Mouse (Mus musculus) intestine, embryonic 14.5 days (tissue): ENCODE results near the gene F8. TPM values are rescaled to one million over a fixed set of nuclear protein-coding genes. Genes with fewer than 3 reads are reported as not detected.
"Not testable (repeated sequence)": the region's sequence is repeated elsewhere in the genome, so short reads cannot be mapped to it uniquely, and the experiment has no call there.

Experiments used
- ATAC-seq: fragments of 200-750 bp; cut with Nextera tagmentation; replicated peaks from 2 replicates; pipeline ENCODE4 v1.8.0; 2017; ENCODE audit warnings: low read depth, moderate number of reproducible peaks, moderate TSS enrichment, moderate library complexity; ENCODE audit not compliant: low FRiP score, low TSS enrichment
- DNase-seq: peaks from one replicate; pipeline ENCODE4 v3.0.0-alpha.2; 2018; ENCODE audit warnings: low spot score
- H3K27ac ChIP-seq: fragments of 300-500 bp; sonication (generic); 2 replicates; pipeline ENCODE4 v1.5.1; 2014; ENCODE audit warnings: low read depth, mild to moderate bottlenecking, control low read depth
- H3K27me3 ChIP-seq: fragments of 300-500 bp; sonication (generic); replicated peaks from 2 replicates; pipeline ENCODE4 v1.6.1; 2014; ENCODE audit warnings: low read length, control low read depth; ENCODE audit not compliant: control insufficient read depth, insufficient read depth
- H3K36me3 ChIP-seq: fragments of 300-500 bp; sonication (generic); 2 replicates; pipeline ENCODE4 v1.6.1; 2014; ENCODE audit warnings: low read length, control low read depth; ENCODE audit not compliant: control insufficient read depth, insufficient read depth
- H3K4me1 ChIP-seq: fragments of 300-500 bp; sonication (generic); replicated peaks from 2 replicates; pipeline ENCODE4 v1.6.1; 2014; ENCODE audit warnings: low read length, control low read depth, mixed read lengths; ENCODE audit not compliant: control insufficient read depth, insufficient read depth
- H3K4me2 ChIP-seq: fragments of 300-500 bp; sonication (generic); 2 replicates; pipeline ENCODE4 v1.6.1; 2014; ENCODE audit warnings: low read length
- H3K4me3 ChIP-seq: fragments of 300-500 bp; sonication (generic); 2 replicates; pipeline ENCODE4 v1.5.1; 2014; ENCODE audit warnings: low read depth, low read length, control low read depth, mixed read lengths
- H3K9ac ChIP-seq: fragments of 300-500 bp; sonication (generic); 2 replicates; pipeline ENCODE4 v1.6.1; 2014; ENCODE audit warnings: mild to moderate bottlenecking, low read length
- H3K9me3 ChIP-seq: fragments of 300-500 bp; sonication (generic); 2 replicates; pipeline ENCODE4 v1.6.1; 2016; ENCODE audit warnings: low read length, control low read depth; ENCODE audit not compliant: control insufficient read depth
- WGBS: fragments of 180-500 bp; shearing (Covaris S2); extraction: QIAGEN DNeasy Blood & Tissue Kit; methylation state at CpG from one replicate; pipeline ENCODE4 v1.1.7; 2014; 5-methylcytosine and 5-hydroxymethylcytosine counted together
- polyA plus RNA-seq: library from polyadenylated mRNA; unstranded; fragments of >200 nt; fragmentation: Nextera tagmentation; extraction: Ambion mirVana; gene quantifications from 2 replicates; pipeline ENCODE4 v1.2.1, GENCODE M21; 2014

F8 gene
- polyA plus RNA-seq, 1 experiment from 2014 or later = 1.6 TPM

DNA sequence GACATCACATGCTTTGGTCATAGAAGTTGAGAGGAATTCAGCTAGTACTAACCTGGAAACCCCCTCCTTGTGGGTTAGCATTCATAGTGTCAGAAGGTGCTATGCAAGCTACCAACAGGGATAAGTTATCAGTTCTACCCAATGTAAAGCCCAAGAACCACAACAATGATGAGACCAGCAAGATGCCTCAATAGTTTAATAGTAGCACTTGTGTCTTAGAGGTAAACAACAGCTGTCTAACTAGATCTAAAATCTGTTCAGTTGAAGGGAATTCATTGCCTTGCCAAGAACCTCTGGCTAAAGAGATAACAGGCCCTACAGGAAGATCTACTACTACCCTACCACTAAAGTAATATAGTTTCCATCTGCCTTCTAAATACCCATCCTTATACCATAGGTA is 5.6 kb downstream of the F8 start:
- H3K9me3 ChIP-seq = no peaks in the 10 kb centered on the region
- H3K4me2 ChIP-seq = no peak overlapping the region
- ATAC-seq = no peak
- no peak overlapping the region for H3K9ac ChIP-seq
- H3K27me3 ChIP-seq = no peaks in the 10 kb centered on the region
- no peaks in the 10 kb centered on the region for H3K4me1 ChIP-seq
- no peak for DNase-seq
- no peak overlapping the region for H3K4me3 ChIP-seq
- no peak overlapping the region for H3K27ac ChIP-seq
- no peaks in the 10 kb centered on the region for H3K36me3 ChIP-seq

DNA sequence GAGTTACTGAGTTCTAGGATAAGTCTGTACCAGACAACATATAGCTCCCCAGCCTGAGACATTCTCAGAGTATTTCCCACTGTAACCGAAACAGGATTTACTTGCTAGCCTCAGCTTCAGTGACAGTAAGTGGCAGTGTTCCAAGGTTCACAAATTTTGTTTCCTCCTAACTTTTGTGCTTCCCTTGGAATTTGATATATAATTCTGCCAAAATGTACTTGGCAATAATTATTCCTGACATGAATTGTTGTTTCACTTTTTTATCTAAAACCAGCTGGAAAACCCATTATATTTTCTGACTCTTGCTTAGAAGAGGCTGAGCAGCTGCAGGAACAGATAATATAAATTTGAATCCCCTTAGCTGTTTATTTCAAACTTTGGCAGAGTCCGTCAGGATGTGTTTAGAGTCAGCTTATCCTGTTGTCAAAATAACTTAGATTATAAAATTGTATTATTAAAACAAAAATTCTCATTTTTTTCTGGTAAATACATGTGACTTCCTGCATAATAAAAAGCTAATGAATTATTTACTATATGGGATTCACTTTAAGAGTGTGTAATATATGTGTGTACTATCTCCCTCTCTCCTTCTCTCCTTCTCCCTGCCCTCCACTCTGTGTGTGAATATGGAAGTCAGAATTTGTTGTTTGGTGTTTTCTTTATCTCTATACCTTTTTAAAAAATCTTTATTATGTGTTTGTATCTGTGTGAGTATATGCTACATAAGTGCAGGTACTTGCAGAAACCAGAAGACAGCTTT is 9.6 kb downstream of the F8 start:
- Histone ChIP-seq H3K36me3 (no peaks in the 10 kb centered on the region), H3K27ac (no peak overlapping the region), H3K9ac (no peak overlapping the region), H3K4me1 (no peaks in the 10 kb centered on the region), H3K27me3 (no peaks in the 10 kb centered on the region), H3K4me2 (no peak overlapping the region), H3K4me3 (no peak overlapping the region), H3K9me3 (no peaks in the 10 kb centered on the region)
- DNase-seq (no peak), ATAC-seq (no peak)
- 49% methylated on average over 2 of the region's 2 CpGs for WGBS

DNA sequence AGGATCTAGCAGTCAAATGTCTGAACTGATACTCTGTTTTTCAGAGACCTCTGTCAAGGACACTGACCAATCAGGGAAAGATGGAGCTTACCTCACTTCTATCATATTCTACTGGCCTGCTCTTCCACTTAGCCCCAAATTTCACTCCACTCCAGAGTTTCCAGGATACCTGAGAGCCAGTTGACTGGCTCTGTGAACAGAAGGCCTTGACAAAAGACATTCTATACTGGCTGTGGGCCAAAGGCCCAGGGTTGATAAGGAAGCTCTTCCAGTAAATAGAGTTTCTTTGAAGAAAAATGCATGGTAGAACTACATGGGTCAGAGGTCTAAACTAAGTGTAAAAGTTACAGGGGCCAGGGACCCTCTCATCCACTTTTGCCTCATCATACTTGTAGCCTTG is 12.2 kb downstream of the F8 start:
- Histone ChIP-seq H3K27me3 (no peaks in the 10 kb centered on the region), H3K36me3 (no peaks in the 10 kb centered on the region), H3K9ac (no peak overlapping the region), H3K4me1 (no peaks in the 10 kb centered on the region), H3K4me3 (no peak overlapping the region), H3K4me2 (no peak overlapping the region), H3K27ac (no peak overlapping the region), H3K9me3 (no peaks in the 10 kb centered on the region)
- DNase-seq (no peak), ATAC-seq (no peak)

DNA sequence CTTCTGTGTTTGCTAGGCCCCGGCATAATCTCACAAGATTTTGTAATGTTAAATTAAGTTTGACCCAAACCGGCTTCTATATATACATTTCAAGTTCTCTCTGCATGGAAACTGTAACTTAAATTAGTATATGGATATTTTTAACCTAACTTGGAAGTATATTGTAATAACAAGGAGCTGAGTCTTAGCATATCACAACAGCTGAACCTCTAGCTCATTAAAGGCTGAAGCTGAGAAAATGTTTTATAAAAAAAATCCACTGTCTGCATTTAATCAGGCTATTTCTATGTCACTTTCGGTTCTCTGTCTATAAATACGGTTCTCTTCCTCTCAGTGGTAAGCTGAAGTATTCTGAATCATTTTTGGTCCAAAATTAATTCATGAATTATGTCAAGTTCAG is 58.9 kb downstream of the F8 start:
- no peaks in the 10 kb centered on the region for H3K9me3 ChIP-seq
- WGBS = 90% methylated on average over 4 of the region's 4 CpGs

DNA sequence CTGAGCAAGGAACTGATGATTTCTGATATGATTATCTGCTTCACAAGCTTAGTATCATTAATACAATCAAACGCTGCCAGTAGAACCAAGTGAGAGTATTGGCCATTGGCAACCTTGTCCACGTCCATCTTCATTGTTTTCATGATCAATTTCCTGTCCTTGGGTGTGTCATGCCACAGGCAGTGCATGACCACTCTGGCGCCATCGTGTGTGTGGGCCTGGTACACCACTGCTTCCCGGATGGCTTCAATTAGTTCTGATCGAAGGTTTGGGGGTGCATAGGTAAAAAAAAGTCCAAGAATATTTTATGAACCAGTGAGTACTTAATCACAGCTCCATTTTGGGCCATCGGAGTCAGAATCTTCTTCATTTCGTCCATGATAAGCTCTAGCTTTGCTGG is 110.7 kb downstream of the F8 start:
- H3K27me3 ChIP-seq = no peaks in the 10 kb centered on the region
- H3K9ac ChIP-seq = no peak overlapping the region
- H3K36me3 ChIP-seq = no peaks in the 10 kb centered on the region
- ATAC-seq (no peak), DNase-seq (no peak)
- 70% methylated on average over 8 of the region's 8 CpGs for WGBS
- H3K4me1 ChIP-seq = no peaks in the 10 kb centered on the region
- no peak overlapping the region for H3K4me2 ChIP-seq
- no peak overlapping the region for H3K4me3 ChIP-seq
- no peak overlapping the region for H3K27ac ChIP-seq
- H3K9me3 ChIP-seq = no peaks in the 10 kb centered on the region

More for the DNA sequence above, 58.9 kb downstream of the F8 start:
- no peak overlapping the region for H3K27ac ChIP-seq
- no peak overlapping the region for H3K4me3 ChIP-seq
- no peaks in the 10 kb centered on the region for H3K36me3 ChIP-seq
- no peak for DNase-seq
- H3K4me2 ChIP-seq = no peak overlapping the region
- H3K27me3 ChIP-seq = no peaks in the 10 kb centered on the region
- no peaks in the 10 kb centered on the region for H3K4me1 ChIP-seq
- ATAC-seq = no peak
- no peak overlapping the region for H3K9ac ChIP-seq

DNA sequence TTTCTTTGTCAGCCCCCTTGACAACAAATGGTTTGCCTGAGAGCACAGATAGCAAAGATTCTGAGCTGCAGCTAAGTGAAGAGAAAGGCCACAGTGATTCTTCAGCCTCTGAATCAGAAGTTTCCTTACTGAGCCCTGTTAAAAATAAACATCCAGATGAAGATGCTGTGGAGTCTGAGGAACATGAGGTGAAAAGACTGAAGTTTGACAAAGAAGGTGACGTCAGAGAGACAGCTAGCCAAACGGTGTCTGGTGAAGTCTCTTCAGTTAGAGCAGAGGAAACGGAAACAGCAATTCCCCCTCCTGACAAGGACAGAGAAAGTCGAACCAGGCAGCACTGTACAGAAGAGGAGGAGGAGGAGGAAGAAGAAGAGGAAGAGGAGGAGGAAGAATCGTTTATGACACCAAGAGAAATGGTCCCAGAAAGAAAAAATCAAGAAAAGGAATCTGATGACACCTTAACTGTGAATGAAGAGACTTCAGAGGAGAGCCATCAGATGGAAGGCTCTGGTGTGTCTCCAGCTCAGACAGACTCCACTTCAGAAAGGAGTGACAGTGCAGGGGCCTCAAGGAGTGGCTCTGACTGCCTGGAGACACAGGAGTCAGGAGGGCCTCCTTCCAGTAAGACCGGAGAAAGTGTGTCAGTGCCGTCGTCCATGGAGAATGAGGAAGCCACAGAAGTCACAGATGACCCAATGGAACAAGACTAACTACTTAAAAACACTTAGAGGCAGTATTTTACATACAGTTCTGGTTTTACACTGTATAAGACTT is 148.6 kb downstream of the F8 start:
- not testable (repeated sequence) for DNase-seq, H3K27me3 ChIP-seq, H3K4me3 ChIP-seq, H3K36me3 ChIP-seq, H3K4me1 ChIP-seq, H3K9ac ChIP-seq, H3K9me3 ChIP-seq, H3K4me2 ChIP-seq, H3K27ac ChIP-seq, ATAC-seq
- 47% methylated on average over 7 of the region's 8 CpGs for WGBS

DNA sequence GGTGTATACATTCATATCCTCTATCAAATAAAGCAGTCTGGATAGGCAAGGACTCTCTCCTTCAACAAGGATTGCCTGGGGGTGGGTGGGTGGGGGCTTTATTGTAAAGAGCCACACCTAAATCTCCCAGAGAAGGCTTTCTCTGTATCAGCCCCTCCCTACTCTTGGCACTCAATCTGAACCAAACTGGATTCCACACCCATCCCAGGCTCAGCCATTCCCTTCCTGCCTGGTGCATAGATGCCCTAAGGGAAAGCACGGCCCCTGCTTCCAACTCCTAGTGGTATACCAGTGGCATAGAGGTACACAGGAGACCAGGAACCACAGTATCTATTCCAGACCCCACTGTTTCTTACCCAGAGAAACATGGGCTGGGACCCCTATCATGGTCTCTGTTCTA is 151.0 kb downstream of the F8 start:
- DNase-seq (no peak), ATAC-seq (no peak)
- H3K4me3 ChIP-seq = no peak overlapping the region
- H3K4me2 ChIP-seq = no peak overlapping the region
- 80% methylated on average over 1 of the region's 1 CpGs for WGBS
- no peaks in the 10 kb centered on the region for H3K9me3 ChIP-seq
- no peaks in the 10 kb centered on the region for H3K4me1 ChIP-seq
- no peak overlapping the region for H3K27ac ChIP-seq
- no peaks in the 10 kb centered on the region for H3K36me3 ChIP-seq
- H3K9ac ChIP-seq = no peak overlapping the region
- H3K27me3 ChIP-seq = no peaks in the 10 kb centered on the region

DNA sequence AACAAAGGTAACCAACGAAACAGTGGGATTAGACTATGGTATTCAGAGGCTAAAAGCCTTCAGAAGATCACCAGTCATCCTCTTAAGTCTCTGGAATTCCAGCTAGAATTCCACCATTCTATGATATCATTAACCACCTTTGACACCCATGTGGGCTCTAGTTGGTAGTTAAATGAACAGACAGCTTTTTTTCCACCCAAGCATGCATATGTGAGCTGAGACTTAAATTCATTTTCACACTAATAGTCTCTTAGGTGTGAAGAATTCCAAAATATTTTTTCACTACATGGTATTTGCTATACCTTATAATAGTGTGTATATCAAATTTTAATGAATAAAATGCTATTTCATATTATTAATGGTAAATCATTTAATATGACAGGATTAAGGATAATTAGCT is 218.7 kb downstream of the F8 start, which contains the start of gene Smim9:
Smim9 (minus strand) TSS at position 101 of the 400 bp plus-strand sequence.
- no peak within 1 kb of the TSS for H3K27ac ChIP-seq
- ATAC-seq = no peak
- H3K4me2 ChIP-seq = no peak within 1 kb of the TSS
- 70% methylated on average over 1 of the region's 1 CpGs for WGBS
- no peak for DNase-seq
- H3K4me3 ChIP-seq = no peak within 1 kb of the TSS
- H3K9ac ChIP-seq = no peak within 1 kb of the TSS
- no peaks in the 10 kb centered on the region for H3K27me3 ChIP-seq
- no peaks in the 10 kb centered on the region for H3K36me3 ChIP-seq
- H3K9me3 ChIP-seq = no peaks in the 10 kb centered on the region
- no peaks in the 10 kb centered on the region for H3K4me1 ChIP-seq
